Mouse (Mus musculus): ENCODE results near the gene Sec14l2. TPM values are rescaled to one million over a fixed set of nuclear protein-coding genes. Genes with fewer than 3 reads are reported as not detected.
A peak's percentile ranks its signal among the peaks of the same experiment; 100 is the strongest.

Gene Sec14l2
- total RNA-seq (2021) = 1 to 10 TPM in 1 of 2 experiments, under 1 TPM in 1; 0.91 to 1.1 TPM

DNA sequence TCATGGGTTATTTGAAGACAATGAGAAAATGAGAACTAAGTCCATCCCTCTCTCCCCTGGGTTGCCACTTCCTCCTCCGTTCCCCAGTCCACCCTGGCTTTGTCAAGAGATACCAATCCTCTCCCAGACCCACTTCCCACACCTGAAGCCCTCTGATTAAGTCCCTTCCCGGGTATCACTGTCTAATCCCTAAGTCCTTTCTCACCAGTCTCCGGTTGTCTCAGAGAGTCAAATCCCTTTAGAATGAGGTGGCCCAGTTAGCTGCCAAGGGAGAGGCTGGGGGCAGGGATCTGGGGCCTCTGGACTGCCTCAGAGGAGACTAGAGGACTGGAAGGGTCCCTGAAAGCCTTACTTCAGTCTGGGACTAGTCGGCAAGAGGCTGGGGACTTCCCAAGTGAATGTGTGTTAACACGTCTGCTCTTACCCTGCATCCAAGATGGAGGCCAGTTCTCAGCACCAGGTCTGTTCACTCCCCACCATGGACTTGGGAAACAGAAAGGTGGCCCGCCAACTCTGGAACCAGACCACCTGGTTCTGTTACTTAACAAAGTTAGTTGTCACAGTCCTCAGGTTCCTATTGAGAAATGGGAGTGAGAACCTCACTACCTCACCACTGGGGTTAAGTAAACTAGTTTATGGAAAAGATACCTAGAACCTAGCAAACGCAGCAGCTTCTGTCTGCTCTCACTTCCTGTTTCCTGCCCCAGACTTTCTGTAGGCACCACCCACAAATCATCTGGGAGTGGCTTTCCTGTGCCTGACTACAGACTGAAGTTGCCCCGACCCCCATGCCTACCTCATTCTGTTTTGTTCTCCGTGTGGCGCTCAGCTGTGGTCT, at the start of gene Sec14l2:
Gene Sec14l2, minus strand, starts transcription at position 674 of the 838 bp plus-strand sequence.
- no peak for DNase-seq

DNA sequence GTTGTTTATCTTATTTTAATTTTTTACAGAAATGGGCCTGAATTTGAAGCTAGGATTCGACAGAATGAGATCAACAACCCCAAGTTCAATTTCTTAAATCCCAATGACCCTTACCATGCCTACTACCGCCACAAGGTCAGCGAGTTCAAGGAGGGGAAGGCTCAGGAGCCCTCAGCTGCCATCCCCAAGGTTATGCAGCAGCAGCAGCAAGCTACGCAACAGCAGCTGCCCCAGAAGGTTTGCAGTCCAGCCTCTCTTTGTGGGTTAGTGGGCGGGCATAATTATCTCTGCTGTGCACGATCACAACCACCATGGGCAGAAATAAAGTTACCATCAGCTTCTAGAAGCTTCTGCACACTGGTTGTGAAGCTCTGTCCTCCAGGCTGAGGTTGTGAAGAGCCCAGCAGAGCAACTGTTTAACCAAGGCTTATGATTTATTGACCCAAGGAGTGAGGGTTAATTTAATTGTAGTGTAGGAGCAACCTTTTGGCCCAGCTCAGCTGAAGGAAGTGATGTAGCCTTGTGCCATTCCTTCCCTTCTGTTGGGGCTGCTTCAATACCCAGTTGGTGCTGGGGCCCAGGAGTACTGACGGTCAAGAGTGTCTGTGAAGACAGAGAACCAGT, 43.4 kb upstream of the Sec14l2 start:
- DNase-seq = no peak

DNA sequence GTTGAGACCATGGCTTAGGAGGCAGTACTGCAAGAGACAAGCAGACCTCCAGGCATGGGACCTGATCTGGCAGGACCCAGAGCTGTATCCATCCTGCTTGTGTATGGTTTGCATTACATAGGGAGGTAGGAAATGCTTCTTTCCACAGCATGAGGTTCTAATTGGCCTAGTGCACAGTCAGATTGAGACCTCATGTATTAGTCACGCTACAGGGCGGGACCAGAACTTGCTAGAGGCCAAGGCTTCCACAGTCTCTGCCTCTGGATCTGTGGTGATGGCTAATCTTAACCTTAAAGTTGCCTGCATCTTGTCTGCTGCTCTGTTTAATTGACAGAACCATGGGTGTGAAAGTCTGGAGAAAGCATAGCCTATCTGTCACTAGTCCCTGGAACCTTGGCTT, 41.5 kb upstream of the Sec14l2 start:
- DNase-seq = no peak

DNA sequence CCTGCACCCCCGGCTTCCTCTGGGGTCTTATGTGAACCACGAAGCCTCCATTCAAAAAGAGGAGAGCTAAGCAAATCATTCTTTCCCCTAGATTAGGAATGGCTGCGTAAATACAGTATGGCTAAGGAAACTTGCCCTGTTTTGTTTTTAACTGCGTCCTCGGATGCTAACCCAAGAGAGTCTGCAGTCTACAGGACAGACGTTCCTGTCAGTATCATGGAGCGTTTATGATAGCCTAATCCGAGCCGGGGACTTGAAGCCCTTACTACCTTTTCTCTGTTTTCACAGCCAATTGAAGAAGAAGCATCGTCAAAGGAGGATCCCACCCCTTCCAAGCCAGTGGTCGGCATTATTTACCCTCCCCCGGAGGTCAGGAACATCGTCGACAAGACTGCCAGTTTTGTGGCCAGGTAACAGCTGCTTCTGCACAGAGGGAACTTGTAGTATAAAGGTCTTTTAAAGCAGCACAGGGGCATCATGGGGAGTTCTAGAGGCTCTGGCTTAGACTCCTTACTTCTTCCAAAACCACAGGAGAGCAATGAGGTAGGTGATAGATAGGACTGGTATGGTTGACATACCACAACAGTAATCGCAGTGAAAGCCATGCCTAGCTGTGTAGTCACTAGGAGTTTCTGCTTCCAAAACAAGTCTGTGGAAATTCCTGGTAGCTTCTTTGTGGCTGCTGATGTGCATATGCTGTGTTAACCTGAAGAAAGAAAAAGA, 37.7 kb upstream of the Sec14l2 start:
- no peak for DNase-seq

DNA sequence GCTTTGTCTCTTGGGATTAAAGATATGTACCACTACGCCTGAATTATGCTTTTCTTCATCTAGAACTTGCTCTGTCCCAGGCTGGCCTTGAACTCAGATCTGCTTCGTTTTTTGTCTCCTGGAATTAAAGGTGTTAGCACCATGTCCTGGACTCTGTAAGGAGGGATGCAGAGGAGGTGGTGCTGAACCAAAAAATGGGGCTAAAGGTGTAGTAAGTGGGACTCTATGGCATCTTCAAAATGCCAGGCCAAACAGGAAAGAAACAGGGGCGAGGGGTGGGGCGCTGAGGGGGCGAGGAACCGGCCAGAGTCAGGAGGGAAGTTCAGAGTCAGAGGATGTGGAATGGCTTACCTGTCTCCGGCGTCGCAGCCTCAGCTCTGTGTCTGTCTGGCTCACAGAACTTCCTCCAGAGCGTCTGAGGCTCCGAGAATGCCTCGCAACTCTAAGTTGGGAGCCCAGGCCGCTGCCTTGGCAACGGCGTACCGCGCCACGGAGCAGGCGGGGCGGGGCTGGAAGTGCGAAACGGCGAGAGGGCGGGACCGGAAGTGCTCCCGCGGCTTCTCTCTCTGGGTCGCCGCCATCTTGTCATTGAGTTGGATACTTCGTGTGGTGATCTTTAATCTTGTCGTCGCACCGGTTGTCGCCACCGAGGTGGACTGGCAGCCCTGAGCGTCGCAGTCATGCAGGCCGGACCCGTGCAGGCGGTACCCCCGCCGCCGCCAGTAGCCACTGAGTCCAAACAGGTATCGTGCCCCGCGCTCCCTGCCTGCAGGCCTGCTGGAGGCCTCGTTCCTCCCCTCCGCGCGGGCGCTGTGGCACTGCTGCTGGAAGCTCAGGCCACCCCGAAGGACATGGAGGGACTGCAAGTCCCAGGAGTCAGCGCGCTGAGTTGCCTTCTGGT, 36.8 kb upstream of the Sec14l2 start, which contains the start of the genes Ccdc157 and Sf3a1:
Gene Ccdc157, minus strand, starts transcription at position 486 of the 901 bp plus-strand sequence.
Gene Sf3a1, plus strand, starts transcription at position 543 of the 901 bp plus-strand sequence.
- DNase-seq = peak; percentile 96

DNA sequence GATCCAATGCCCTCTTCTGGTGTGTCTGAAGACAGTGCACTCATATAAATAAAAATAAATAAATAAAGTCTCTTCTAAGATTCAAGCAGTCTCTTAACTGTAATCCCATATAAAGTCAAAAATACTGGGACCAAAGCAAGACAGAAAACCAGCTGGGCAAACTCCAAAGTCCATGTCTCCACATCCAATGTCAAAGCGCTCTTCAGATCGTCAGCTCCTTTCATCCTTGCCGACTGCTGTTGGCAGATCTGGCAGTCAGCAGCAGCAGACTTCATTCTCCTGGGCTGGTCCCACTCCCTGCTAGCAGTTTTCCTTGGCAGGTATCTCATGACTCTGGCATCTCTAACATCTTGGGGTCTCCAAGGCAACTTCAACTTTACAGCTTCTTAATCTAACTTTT, 35.5 kb upstream of the Sec14l2 start:
- DNase-seq = no peak

DNA sequence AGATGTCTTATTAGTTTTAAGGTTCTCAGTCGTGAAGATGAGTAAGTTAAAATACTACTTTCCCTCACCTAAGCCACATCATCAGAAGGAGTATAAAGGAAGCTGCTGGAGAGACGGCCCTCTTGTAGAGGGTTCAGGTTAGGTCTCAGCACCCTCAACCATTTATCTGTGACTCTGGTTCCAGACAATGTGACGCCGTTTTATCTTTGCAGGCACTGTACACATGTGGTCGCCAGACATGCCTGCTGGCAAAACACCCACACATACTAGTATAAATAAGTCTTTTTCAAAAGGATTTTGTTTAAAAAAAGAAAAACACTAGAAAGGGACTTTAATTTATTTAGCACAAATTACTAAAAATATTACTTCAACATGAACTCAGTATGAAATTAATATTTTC, 32.4 kb upstream of the Sec14l2 start:
- DNase-seq = no peak

DNA sequence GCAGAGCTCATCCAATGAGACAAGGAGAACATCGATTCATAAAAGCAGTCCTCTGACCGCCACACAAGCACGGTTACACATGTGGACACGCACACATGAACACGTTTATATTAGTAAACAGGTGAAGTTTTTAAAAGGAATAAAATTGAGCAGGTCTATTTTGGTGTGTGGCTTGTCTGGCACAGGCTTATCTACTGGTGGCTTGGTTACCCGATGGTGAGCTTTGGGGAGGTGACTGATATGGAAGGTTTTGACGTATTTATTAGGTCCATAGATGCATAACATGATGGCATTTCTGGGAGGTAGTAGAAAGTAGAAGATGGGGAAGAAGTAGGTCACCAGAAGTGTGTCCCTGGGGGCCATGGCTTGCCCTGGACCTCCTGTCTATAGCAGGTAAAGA, 30.5 kb upstream of the Sec14l2 start:
- DNase-seq = no peak

DNA sequence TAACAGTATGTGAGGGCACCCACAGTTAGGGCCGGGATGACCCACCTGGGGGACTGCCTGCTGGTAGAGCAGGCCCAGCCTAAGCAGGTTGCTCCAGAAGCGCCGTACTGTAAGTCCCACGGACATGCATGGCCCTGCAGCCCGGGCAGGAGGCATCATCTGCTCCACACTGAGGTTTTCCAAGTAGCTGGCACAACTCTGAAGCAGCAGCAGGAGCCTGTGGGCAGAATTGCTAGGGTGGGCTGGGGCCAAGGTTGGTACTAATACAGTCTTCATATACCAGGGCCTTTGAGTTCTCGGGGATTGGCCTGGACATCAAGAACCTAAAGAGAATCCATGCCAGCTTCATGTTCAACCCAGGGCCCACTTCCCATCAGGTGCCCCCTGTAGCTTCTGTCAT, 26.7 kb upstream of the Sec14l2 start:
- no peak for DNase-seq

DNA sequence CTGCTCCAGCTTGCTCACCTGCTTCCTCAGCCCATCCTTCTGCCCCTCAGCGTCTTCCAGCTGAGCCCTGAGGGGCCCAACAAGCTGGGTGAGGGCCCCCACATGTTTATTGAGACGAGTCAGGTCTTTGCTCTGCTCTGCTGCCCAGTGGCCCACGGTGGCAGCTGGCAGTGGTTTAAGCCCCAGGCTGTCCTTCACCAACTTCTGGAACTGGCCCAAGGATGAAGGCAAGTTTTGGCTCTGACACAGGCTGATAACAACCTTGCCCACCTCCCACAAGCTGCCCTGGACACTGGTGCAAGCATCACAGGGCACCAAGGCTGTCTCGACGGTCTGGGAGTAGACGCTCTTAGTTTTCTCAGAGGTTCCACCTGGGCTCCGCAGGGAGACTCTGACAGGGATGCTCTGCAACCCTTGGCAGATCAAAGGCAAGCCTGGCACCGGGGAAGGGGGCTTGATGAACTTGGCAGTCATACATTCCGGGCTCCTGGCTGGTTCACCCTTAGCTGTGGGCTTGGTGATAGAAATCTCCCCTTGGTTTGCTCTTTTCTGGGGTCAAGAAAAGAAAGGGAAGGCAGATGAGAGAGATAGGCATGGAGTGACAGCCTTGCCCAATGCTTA, 25.4 kb upstream of the Sec14l2 start:
- no peak for DNase-seq

DNA sequence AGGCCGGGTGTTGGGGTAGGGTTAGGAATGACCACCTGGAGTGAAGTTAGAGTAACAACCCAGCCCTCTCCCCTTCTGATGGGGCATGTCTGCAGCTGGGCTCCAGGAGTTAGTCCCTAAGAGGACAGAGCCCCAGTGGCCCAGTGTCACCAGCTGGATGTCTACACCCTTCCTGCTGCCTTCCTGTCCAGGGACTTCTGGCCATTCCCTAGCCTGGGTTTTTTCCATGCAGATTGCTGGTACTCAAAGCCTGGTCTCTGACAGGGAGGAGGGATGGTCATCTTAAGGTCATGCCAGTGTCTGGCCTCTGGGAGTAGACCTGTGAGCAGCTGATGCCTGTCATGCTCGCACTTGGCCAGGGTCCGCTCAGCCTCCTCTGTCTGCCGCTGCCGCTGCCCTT, 24.9 kb upstream of the Sec14l2 start:
- DNase-seq = no peak

DNA sequence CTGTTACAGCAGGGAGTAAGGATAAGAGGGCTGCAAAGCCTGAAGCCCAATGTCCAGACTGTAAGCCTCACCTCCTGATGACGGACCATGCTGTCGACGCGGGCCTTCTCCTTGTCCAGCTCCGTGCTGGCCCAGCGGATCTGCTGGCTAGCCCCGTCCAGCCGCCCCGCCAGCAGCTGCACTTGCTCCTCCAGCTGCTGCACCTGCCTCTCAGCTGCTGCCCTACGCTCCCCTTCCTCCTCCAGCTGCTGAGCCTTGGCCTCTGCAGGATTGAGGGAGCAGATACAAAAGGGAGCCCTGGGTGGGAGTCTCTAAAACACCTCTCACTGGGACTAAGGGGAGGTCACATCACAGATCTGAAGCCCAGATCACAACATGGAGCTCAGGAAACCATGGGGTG, 23.9 kb upstream of the Sec14l2 start:
- DNase-seq = peak; percentile 27

DNA sequence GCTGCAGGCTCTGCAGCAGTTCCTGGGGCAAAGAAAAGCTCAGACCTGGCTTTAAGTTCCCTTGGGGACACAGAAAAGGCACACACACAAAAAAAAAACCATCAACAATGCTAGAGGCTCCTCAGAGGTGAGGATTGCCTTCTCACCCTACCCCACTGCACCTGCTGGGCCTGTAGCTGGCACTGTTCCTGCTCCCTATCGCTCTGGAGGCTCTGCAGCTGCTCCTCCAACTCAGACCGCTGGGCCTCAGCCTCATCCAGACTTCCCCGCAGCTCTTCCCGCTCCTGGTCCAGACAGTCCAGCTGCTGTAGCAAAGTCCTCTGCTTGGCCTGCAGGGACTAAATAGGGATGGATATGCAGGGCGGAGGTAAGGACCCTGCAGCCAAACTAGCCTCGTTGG, 23.2 kb upstream of the Sec14l2 start:
- DNase-seq = no peak

DNA sequence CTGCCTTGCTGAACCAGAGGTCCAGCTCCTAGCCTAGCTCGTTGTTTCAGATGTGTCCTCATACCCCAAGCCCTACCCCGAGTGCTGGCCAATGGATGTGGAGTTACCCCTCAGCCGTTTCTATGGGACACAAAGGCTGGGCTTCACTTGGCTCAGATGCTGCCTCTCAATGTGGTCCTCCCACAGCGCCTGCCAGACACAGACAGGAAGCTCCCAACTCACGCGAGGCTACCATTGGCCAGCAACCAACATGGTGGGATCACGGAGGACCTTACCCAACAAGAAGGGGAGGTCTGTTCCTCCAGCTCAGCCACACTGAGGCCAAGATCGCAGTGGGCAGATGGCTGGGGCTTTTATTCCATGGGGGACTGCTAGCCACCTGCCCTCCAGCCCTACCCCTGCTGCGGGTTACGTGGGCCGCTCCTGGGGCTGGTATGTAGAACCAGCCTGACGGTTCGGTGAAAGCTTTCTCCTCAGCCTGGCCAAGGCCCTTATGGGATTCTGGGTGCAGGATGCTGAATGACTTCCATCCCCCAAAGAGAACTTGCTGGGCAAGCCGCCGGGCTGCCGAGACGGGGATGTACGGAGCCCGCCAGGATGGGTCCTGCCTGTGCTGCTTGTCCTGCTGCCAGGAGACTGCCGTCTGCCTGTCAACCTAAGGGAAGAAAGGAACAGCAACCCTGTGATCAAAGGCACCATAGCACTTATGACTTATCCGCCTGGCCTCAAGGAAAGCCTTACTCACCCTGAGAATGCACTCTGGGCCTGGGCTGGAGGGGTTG, 20.3 kb upstream of the Sec14l2 start:
- no peak for DNase-seq

DNA sequence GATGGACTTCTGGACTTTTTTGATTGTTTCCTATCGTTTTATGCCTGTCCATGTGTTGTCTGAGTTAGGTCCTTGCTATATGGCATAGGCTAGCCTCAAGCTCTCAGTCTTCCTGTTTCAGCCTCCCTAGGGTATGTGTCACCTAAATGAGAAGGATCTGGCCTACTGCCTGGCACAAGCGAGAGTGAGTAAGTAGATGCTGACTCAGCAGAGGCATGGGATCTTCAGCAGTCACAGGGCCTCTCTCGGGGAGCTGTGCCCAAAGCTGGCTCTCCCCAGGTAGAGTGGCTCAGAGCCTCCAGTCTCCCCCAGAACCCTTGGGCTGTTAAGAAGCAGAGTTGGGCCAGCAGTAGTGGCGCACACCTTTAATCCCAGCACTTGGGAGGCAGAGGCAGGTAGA, 19.1 kb upstream of the Sec14l2 start:
- DNase-seq = no peak

DNA sequence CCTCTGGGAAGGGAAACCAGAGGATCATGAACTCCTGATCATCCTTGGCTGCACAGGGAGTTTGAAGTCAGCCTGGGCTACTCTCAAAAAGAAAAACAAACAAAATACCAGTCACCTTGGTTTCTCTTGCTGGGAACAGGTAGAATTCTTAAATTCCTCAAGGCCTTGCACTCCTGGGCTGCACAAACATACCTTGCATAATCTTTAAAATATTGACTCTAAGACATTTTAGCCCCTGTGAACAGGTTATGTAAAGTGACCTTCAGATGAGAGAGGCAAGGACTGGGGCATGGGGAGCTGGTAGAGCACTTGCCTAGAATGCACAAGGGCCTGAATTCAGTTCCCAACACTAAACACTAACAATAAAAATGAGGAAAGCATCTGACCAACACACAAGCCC, 18.3 kb upstream of the Sec14l2 start:
- DNase-seq = no peak

DNA sequence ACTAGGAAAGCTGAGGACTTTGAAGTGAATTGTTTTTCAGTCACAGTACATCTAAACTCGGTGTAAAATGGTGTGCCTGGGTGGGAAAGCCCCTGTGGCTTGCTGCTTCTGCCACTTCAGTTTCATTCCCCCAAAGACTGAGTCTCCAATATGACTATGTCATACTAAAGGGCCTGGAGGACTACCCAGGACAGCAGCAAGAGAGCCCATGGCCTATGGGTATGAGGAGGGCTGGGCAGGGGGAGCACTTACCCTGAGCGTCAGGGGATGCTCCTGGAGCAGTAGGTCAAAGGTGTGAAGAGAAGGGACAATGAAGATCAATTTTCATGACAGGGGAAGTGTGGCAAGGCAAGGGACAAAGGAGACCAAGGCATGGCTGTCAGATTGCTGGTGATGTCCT, 15.7 kb upstream of the Sec14l2 start:
- DNase-seq = no peak

DNA sequence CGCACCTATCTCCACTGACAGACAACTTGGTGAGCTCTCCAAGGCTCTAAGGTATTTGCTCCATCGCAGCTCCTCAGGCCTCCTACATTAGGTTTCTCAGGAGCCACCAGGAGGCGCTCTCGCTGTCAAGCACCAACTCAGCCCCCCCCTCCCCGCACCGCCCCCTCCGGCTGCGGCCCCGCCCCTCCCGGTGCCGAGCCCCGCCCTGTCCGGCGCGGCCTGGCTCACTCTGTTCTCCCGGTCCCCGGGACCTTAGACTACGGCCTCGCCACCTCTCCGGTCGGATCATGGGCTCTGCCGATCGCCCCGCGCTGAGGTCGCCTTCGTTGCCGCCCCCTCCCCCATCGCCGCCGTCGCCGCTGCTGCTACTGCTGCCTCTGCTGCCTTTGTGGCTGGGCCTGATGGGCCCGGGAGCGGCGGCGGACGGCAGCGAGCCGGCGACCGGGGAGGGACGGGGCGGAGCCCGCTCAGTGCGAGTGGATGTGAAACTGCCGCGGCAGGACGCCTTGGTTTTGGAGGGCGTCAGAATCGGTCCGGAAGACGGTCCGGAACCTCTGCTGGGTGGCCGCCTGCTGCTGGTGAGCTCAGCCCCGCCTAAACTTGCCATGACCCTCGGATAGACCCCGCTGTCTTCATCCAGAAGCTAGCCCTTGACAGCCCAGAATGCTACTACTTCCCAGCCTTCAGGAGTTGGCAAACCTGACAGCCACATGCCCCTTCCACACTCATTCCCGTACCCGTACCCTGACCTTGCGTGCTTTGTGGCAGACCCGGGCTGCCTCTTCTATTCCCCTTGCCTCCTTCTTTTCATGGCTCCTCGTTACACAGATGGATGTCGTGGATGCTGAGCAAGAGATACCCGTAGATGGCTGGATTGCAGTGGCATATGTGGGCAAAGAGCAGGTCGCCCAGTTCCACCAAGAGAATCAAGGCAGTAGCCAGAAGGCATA, 12.0 kb upstream of the Sec14l2 start, which contains the start of gene Rnf215:
Gene Rnf215, plus strand, starts transcription at position 217 of the 950 bp plus-strand sequence.
- peak; percentile 93 for DNase-seq

DNA sequence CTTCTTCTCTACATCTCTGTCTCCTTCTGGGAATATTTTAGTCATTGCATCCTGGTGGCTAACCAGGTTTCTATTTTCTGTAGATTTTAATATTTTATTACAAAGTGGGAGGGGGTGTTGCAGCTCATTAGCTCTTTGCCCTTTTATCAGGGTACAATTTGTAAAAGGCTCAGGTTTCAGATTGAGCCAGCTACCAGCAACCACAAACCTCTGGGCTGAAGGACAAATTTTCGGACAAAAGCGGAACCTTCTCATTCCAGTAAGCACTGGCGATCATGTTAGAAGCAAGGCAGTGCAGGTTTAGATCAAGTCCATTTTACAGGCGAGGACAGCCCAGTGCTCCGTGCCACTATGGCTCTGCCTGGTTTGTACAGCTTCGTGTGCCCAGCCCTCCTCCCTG, 11.2 kb upstream of the Sec14l2 start:
- DNase-seq = no peak

DNA sequence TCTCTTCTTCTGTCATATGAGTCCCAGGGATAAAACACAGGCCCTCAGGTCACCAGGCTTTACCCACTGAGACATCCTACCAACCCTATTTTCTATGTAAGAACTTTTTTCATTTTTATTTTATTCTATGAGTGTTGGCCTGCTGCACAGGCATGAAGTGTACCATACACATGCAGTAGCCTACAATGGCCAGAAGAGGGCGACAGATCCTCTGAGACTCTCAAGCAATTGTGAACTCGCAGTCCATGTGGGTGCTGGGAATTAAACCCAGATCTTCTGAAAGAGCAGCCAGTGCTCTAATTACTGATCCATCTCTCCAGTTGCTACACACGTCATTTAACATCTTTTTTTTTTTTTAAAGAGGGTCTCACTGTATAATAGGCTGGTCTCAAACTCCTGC, 10.2 kb upstream of the Sec14l2 start:
- peak; percentile 26 for DNase-seq

Data from heart, postnatal 4 days (tissue).